ENCODE assay signal across 10 mouse cellular contexts in the genomic region with DNA sequence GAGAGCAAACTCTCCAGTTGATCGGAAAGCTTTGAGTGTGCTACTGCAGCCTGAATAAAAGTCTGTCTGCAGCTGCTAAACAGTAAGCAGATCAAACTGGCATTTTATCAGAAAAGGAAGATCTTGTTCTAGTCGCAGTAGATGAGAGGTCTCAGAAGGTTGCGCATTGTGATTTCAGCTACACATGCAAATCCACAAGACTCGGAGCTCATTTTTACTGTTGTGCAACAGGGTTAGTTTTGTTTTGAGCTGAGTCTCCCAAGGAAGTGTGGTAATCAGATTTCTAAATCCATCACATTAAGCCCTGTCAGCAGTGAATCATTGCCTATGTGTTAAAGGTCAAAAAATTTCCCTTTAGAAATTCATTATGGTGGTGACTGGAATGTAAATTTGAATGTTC.
A peak's percentile ranks its signal among the peaks of the same experiment; 100 is the strongest.
DNase-seq lines count a peak whose midpoint lies in the region; ATAC-seq and TF ChIP-seq lines count a peak whose summit lies in the region.
"Had no signal": no experiment of that assay in that cellular context is flagged by ENCODE, and none has a peak within 500 bp of the region (broad histone marks: within the 10 kb centered on the region; RNA-seq: fewer than 3 reads in every experiment).

No protein-coding gene starts in this region.

- H3K36me3 ChIP-seq in kidney, embryonic 15.5 days = no peaks in the 10 kb centered on the region
- H3K36me3 ChIP-seq in midbrain, embryonic 10.5 days = no peaks in the 10 kb centered on the region

- H3K27ac ChIP-seq in kidney, embryonic 15.5 days = no peak overlapping the region
- H3K27ac ChIP-seq in bone marrow macrophage, adult 2 months (ENCODE audit: insufficient read depth, low read depth, low read length) = peak overlapping the region; percentile 99
- H3K27ac ChIP-seq in midbrain, embryonic 10.5 days (replicated peaks) = no peak overlapping the region

- no peak overlapping the region for H3K4me3 ChIP-seq in kidney, embryonic 15.5 days (replicated peaks)
- peak overlapping the region; percentile 30 for H3K4me3 ChIP-seq in bone marrow macrophage, adult 2 months (ENCODE audit: insufficient read depth, low read length)
- H3K4me3 ChIP-seq in midbrain, embryonic 10.5 days = no peak overlapping the region
- H3K4me3 ChIP-seq: erythroblast, embryonic 14.5 days had no signal

- no peak for ATAC-seq in kidney, embryonic 15.5 days (replicated peaks; ENCODE audit: low FRiP score)

- 72% methylated on average over 4 of the region's 4 CpGs for WGBS in kidney, embryonic 15.5 days
- WGBS in midbrain, embryonic 10.5 days = 93% methylated on average over 4 of the region's 4 CpGs

- TF ChIP-seq POLR2A in bone marrow macrophage, adult 2 months (IDR thresholded peaks at IDR 0.05; ENCODE audit: borderline replicate concordance, low read depth, low read length) = no peak

- peak; percentile 51 for DNase-seq in kidney, adult 9 months
- peak; percentile 88 for DNase-seq in NIH3T3 (ENCODE audit: low read depth)
- peak; percentile 73 for DNase-seq in lung, postnatal 36 days
- no peak for DNase-seq in thymus, postnatal 25 days
- DNase-seq in spleen, postnatal 10 days (ENCODE audit: low spot score in 2 of 2) = no peak
- DNase-seq in midbrain, embryonic 10.5 days (ENCODE audit: low spot score) = no peak

- H3K4me2 ChIP-seq in kidney, embryonic 15.5 days = no peak overlapping the region
- H3K4me2 ChIP-seq: midbrain, embryonic 11.5 days had no signal

- TF ChIP-seq CTCF in bone marrow macrophage, adult 2 months (IDR thresholded peaks at IDR 0.05; ENCODE audit: low read depth, low read length) = no peak

- no peaks in the 10 kb centered on the region for H3K4me1 ChIP-seq in kidney, embryonic 15.5 days
- peaks cover 43% of the 10 kb centered on the region for H3K4me1 ChIP-seq in bone marrow macrophage, adult 2 months (ENCODE audit: control insufficient read depth, insufficient read depth, low read length)
- peaks cover 3% of the 10 kb centered on the region for H3K4me1 ChIP-seq in midbrain, embryonic 10.5 days

- H3K9me3 ChIP-seq in kidney, embryonic 15.5 days (replicated peaks) = no peaks in the 10 kb centered on the region
- no peaks in the 10 kb centered on the region for H3K9me3 ChIP-seq in midbrain, embryonic 10.5 days (replicated peaks)

- H3K9ac ChIP-seq in kidney, embryonic 15.5 days = no peak overlapping the region

- H3K27me3 ChIP-seq in kidney, embryonic 15.5 days = no peaks in the 10 kb centered on the region
- H3K27me3 ChIP-seq in midbrain, embryonic 10.5 days (ENCODE audit: low read depth, poor library complexity, severe bottlenecking) = no peaks in the 10 kb centered on the region

Comparison
In these comparisons a context has a peak if more than half of its experiments do, and no peak if none do; other contexts are left out.
1. DNase-seq: peak in kidney, adult 9 months (single experiment), NIH3T3 (single experiment) and lung, postnatal 36 days (single experiment); none in thymus, postnatal 25 days (single experiment), spleen, postnatal 10 days (0 of 2) and midbrain, embryonic 10.5 days (single experiment).